Mouse (Mus musculus): ENCODE measurements around the gene Mrpl12.

Mrpl12 gene

GRCm38 (mm10) chr11:120472052-120472451 lies 12.4 kb upstream of the Mrpl12 start:
- DNase-seq (ENCODE audit: low spot score in 2 of 2), result no peak

- DNase-seq (ENCODE audit: low spot score in 2 of 2), result no peak
These were observed 922 bp upstream of the Mrpl12 start for GRCm38 (mm10) chr11:120483448-120483934.

- DNase-seq (ENCODE audit: low spot score in 2 of 2), result no peak
These were observed 838 bp downstream of the Mrpl12 start for GRCm38 (mm10) chr11:120485251-120485650.

GRCm38 (mm10) chr11:120488516-120488915 lies 4.1 kb downstream of the Mrpl12 start:
- no peak for DNase-seq (ENCODE audit: low spot score in 2 of 2)

DNA sequence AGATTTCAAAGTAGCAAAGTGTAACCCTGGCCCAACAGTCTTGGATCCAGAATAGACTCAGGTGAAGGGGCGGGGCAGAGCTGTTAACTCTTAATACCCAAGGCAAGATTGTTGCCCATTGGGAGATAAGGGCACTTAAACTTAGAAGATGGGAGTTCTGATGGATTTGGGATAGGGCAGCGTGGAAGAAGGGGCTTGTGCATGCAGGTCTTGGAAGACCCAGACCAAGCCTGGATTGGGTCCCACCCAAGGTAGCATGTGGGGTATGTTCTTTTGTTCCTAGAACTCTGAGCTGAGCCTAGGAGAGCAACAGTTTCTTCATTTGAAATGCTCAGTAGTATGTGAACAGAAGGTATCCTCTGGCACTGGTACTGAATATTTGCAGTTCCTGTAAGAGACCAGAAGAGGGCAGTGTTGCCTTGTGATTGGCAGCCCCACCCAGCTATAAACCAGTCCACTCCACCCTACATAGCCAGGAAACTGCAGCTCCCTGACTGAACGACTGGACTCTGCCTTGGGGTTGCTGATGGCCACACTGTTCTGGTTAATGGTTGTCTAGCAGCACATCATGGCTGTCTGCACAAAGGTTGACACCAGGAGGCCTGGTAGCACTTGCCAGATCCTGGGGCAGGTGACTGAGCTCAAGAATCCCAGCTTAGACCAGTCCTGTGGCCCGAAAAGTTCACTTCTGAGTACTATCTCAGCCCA lies 4.8 kb downstream of the Mrpl12 start:
- peak in 1 of 2 experiments; percentile 43 for DNase-seq (ENCODE audit: low spot score in 2 of 2)

- DNase-seq (ENCODE audit: low spot score in 2 of 2), result no peak
These were observed 6.1 kb downstream of the Mrpl12 start for GRCm38 (mm10) chr11:120490291-120491046.

- DNase-seq (ENCODE audit: low spot score in 2 of 2), result peak; percentile 61 to 68
These were observed 7.1 kb downstream of the Mrpl12 start, which contains the start of gene Slc25a10 for GRCm38 (mm10) chr11:120491317-120492023. TSS of gene Slc25a10 (plus strand) at chr11:120491840.

DNA sequence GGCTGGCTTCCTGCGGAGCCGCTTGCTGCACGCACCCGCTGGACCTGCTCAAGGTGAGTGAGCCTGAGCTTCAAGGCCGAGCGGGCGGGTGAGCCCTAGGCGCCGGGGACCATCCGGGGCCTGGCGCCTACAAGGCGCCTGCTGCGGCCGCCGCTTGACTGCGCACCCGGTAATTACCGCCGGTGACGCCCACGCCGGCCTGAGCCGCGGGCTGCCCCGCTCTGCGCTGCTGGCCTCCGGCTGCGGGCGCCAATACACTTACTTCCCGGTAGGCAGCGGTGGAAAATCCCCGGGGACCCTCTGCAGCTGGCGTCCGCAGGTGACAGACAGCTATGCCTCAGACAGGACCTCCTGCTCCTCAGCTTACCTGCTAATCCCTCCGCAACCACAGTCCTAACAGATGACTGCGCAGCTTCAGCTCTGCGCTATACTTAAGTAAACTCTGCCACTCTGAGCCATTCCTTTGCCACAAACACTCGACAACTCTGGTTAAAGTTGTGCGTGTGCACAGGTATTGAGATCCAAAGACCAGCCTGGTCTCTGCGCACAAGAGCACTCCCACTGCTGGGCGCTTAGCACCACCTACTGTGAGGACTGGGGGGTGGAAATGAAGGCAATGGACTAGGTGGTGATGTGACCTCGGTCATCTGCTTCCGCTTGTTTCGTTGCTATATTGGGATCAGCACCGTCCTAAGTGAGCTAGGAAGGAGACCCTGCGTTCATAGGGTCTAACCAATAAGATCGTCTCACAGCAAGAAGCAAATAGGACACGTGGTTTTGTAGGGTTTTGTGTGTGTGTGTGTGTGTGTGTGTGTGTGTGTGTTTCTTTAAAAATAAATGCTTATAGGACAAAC lies 7.8 kb downstream of the Mrpl12 start:
- DNase-seq (ENCODE audit: low spot score in 2 of 2), result no peak

DNA sequence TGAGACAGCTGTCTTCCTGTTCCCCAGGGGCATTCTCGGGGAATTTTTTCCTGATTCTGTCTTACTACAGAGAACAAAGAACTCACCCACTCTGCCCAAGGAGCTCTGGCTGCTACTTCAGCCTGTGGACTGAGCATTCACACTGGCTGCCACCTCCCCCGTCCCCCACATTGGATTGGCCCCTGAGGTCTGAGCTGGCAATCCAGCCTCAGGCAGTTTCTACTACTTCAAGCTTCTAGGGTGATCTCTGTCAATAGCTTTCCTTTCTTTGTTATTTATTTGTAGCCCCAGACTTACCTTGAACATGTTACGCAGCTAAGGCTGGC lies 8.4 kb downstream of the Mrpl12 start:
- no peak for DNase-seq (ENCODE audit: low spot score in 2 of 2)

GRCm38 (mm10) chr11:120493351-120493750 lies 8.9 kb downstream of the Mrpl12 start:
- DNase-seq (ENCODE audit: low spot score in 2 of 2), result no peak

DNA sequence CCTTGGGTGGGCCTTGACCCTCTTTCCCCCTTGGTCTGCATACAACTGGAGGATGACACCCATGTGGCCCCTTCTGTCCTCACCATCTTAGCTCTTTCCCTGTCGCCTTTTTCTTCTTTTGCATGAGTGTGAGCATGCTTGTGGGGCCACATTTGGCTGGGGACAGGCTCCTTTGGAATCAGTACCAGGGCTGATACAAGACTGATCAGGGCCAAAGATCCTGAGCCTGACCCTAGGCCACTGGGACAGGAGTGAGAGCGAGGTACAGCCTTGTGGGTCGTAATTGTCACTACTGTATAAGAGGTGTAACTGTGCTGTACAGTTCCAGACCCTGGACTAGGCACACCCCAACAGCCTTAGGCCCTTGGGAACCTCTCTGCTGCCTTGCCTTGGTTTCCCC lies 9.5 kb downstream of the Mrpl12 start:
- DNase-seq (ENCODE audit: low spot score in 2 of 2), result no peak

- DNase-seq (ENCODE audit: low spot score in 2 of 2), result no peak
These were observed 13.0 kb downstream of the Mrpl12 start for GRCm38 (mm10) chr11:120497436-120497835.

DNA sequence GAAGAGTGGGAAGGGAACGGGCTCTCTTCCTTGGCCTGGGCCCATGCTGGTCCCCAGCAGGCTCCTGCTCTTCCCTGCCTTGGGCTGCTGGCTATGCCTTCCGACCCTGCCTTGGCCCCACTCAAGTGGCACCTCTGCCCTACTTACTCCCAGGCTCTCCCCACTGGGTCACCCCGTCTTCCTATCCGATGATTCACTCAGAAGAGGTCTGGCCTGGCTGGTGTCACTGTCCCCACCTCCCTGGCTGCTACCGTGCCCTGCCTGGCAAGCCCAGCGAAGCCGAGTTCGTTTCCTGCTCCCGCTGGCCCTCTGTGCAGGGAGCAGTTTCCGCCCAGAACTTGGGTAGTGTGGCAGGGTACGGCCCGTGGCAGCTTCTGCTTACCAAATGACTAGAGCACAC lies 13.8 kb downstream of the Mrpl12 start:
- no peak for DNase-seq (ENCODE audit: low spot score in 2 of 2)

GRCm38 (mm10) chr11:120498891-120499290 lies 14.5 kb downstream of the Mrpl12 start:
- DNase-seq (ENCODE audit: low spot score in 2 of 2), result no peak

DNA sequence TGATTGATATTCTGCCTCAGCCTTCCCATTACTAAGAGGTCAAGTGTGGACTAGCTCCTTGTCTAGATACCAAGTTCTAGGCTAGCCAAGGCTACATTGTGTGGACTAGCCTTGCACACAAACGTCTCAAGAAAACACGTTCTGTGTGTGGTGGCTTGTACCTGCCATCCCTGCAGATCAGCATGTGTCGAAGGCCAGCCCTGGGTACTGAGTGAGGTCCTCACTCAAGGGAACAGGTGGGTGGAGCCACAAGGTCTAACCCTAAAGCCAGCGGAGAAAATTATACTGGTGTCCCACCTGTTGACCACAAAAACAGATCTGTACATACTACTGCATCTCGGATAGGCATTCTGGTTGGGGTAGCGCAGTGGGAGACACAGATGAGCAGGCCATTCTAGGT lies 15.5 kb downstream of the Mrpl12 start:
- no peak for DNase-seq (ENCODE audit: low spot score in 2 of 2)

- no peak for DNase-seq (ENCODE audit: low spot score in 2 of 2)
These were observed 15.9 kb downstream of the Mrpl12 start for GRCm38 (mm10) chr11:120500357-120500756.

GRCm38 (mm10) chr11:120501018-120501417 lies 16.6 kb downstream of the Mrpl12 start:
- no peak for DNase-seq (ENCODE audit: low spot score in 2 of 2)

GRCm38 (mm10) chr11:120501701-120502100 lies 17.3 kb downstream of the Mrpl12 start:
- DNase-seq (ENCODE audit: low spot score in 2 of 2), result no peak

DNA sequence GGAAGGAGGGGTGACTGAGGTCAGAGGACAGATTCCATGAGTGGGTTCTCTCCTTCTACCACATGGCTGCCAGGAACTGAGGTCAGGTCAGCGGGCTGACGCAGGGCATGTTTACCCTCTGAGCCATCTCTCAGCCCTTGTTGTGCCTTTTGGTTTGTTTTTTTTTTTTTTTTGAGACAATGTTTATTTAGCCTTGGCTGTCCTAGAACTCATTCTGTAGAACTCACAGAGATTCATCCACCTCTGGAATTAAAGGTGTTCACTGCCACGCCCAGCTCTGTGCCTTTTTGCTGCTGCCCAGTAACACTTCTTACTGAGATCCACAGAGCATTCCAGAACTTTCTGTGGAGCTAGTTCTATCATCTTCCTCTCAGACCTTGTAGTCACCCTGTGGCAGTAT lies 21.2 kb downstream of the Mrpl12 start:
- DNase-seq (ENCODE audit: low spot score in 2 of 2), result no peak

- no peak for DNase-seq (ENCODE audit: low spot score in 2 of 2)
These were observed 22.5 kb downstream of the Mrpl12 start for GRCm38 (mm10) chr11:120506899-120507298.

DNA sequence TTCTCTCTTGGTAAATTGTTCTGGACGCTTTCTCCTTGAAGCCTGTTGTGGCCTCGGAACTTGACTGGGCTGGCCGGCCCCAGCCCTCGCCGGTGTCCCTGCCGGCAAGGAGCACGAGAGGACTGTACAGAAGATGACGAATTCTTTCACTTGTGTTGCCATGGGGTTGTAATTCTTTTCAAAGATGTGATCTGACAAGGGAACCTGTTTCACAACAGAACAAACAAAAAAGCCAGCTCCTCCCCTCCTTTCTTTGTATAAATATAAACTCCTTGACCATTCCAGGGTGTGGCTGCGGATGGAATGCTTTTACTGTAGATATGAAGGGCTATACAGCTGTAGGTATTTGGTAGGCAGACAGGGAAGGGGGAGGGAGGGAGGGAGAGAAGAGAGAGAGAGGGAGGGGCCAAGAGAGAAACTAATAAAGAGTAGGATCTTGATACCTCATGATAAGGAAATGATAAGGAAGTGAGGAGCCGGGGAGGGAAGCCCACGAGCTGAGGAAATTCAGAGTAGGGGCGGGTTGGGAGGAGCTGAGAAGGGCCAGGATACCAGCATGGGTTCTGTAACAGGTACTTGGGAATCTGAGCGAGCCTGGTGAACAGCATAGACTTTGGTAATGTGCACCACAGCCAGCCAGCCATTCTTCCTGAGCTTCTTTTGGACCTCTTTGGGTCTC lies 23.3 kb downstream of the Mrpl12 start:
- no peak for DNase-seq (ENCODE audit: low spot score in 2 of 2)

All from frontal cortex, postnatal 25 days (tissue).